Mouse (Mus musculus) midbrain, postnatal 0 days (tissue): ENCODE results near the gene Gata3. TPM values are rescaled to one million over a fixed set of nuclear protein-coding genes. Genes with fewer than 3 reads are reported as not detected.

Experiments used
- ATAC-seq: fragments of 200-750 bp; cut with Nextera tagmentation; 2 replicates; pipeline ENCODE4 v1.8.0; 2017; ENCODE audit warnings: moderate number of reproducible peaks, mild to moderate bottlenecking, moderate TSS enrichment, moderate library complexity; ENCODE audit not compliant: low FRiP score
- DNase-seq: peaks from one replicate; pipeline ENCODE4 v3.0.0-alpha.2; 2015; ENCODE audit warnings: low spot score
- H3K27ac ChIP-seq: fragments of 300-500 bp; sonication (generic); 2 replicates; pipeline ENCODE4 v1.5.1; 2014; ENCODE audit warnings: low read depth, mild to moderate bottlenecking, low read length, mixed read lengths
- H3K27me3 ChIP-seq: fragments of 300-500 bp; sonication (generic); 2 replicates; pipeline ENCODE4 v1.6.1; 2014; ENCODE audit warnings: low read length, control low read depth, mixed read lengths; ENCODE audit not compliant: insufficient read depth
- H3K36me3 ChIP-seq: fragments of 300-500 bp; sonication (generic); 2 replicates; pipeline ENCODE4 v1.6.1; 2014; ENCODE audit warnings: low read length, control low read depth, mixed read lengths; ENCODE audit not compliant: insufficient read depth
- H3K4me1 ChIP-seq: fragments of 300-500 bp; sonication (generic); 2 replicates; pipeline ENCODE4 v1.6.1; 2014; ENCODE audit warnings: mild to moderate bottlenecking, control low read depth, antibody characterized with exemption, low read length, mixed read lengths; ENCODE audit not compliant: insufficient read depth
- H3K4me2 ChIP-seq: fragments of 300-500 bp; sonication (generic); 2 replicates; pipeline ENCODE4 v1.6.1; 2014; ENCODE audit warnings: low read depth, mild to moderate bottlenecking, low read length, mixed read lengths; ENCODE audit not compliant: poor library complexity, severe bottlenecking
- H3K4me3 ChIP-seq: fragments of 300-500 bp; sonication (generic); 2 replicates; pipeline ENCODE4 v1.5.1; 2014; ENCODE audit warnings: low read depth, mild to moderate bottlenecking, low read length, moderate library complexity
- H3K9ac ChIP-seq: fragments of 300-500 bp; sonication (generic); replicated peaks from 2 replicates; pipeline ENCODE4 v1.6.1; 2014; ENCODE audit warnings: mild to moderate bottlenecking, low read length, moderate library complexity, mixed read lengths; ENCODE audit not compliant: poor library complexity, severe bottlenecking
- H3K9me3 ChIP-seq: fragments of 300-500 bp; sonication (generic); 2 replicates; pipeline ENCODE4 v1.6.1; 2016; ENCODE audit warnings: low read length, control low read depth
- CTCF ChIP-seq: IDR thresholded peaks from 2 replicates; pipeline ENCODE4 v1.5.1; 2016; ENCODE audit warnings: antibody characterized with exemption, mild to moderate bottlenecking
- WGBS: fragments of 180-500 bp; shearing (Covaris S2); extraction: QIAGEN DNeasy Blood & Tissue Kit; methylation state at CpG from one replicate; pipeline ENCODE4 v1.1.7; 2014; 5-methylcytosine and 5-hydroxymethylcytosine counted together
- polyA plus RNA-seq: library from polyadenylated mRNA; unstranded; fragments of >200 nt; fragmentation: Nextera tagmentation; extraction: Ambion mirVana; gene quantifications from 2 replicates; pipeline ENCODE4 v1.2.1, GENCODE M21; 2015
- total RNA-seq: library from RNA; depleted of rRNA; stranded (reverse); fragments of >200 nt; gene quantifications from 2 replicates; pipeline ENCODE4 v1.2.3, GENCODE M21; 2014

Gene Gata3
- total and polyA plus RNA-seq, 2 experiments from 2014 or later = 13.3 to 88.9 TPM

DNA sequence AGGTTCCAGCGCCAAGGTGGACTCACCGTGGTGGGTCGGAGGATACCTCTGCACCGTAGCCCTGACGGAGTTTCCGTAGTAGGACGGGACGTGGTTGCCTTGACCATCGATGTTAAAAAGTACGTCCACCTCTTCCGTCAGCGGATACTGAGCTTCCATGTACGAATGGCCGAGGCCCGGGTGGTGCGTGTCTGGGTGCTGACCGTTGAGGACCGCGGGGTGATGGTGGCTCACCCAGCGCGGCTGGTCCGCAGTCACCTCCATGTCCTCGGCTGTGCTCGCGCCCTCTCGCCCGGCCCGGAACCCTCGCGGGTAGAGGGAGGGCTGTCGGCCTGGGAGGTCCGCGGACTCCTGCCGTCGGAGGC, 12.5 kb downstream of the Gata3 start:
- Histone ChIP-seq H3K4me2 (peak overlapping the region; percentile 71), H3K4me1 (no peaks in the 10 kb centered on the region), H3K9ac (peak overlapping the region; percentile 63), H3K27me3 (peaks cover 44% of the 10 kb centered on the region), H3K9me3 (no peaks in the 10 kb centered on the region), H3K36me3 (no peaks in the 10 kb centered on the region), H3K4me3 (peak overlapping the region; percentile 43), H3K27ac (peak overlapping the region; percentile 71)
- TF ChIP-seq CTCF = no peak
- DNase-seq = no peak
- no peak for ATAC-seq
- WGBS = under 1% methylated on average over 35 of the region's 35 CpGs

DNA sequence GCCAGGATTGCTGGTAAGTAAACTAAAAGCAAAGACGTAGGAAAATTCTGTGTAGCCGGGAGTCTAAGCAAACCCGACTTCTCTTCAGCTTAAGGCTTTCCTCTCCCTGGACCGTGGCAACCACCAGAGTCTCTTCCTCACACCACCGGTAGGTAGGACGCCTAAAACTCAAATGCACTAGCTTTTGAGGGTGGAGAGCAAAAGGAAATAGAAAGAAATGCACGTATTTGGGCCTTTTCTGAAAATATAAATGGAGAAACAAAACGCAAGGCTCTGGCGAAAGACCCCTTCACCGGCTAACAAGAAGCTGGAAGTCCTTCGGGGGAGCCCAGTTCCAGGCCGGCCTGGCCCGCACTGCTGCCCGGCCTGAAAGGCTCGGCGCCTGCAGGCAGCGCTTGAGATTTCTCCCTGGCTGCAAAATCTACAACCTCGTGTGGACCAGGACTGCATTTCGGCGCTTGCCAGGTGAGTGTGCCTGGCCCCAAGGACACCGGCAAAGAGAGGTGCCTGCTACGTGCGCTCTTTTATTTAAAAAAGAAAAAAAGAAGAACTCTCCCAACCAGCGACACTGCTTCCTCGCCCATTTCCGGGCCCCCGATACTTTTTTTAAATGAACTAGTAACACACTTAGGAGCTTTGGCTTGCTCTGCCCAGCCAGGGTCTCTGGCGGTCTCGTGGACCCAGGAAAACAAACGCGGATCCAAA, 13.1 kb downstream of the Gata3 start:
- Histone ChIP-seq H3K9ac (peak overlapping the region; percentile 63), H3K27ac (peak overlapping the region; percentile 71), H3K4me3 (peak overlapping the region; percentile 43), H3K4me2 (peak overlapping the region; percentile 71), H3K27me3 (peaks cover 47% of the 10 kb centered on the region), H3K4me1 (no peaks in the 10 kb centered on the region), H3K9me3 (no peaks in the 10 kb centered on the region), H3K36me3 (no peaks in the 10 kb centered on the region)
- no peak for TF ChIP-seq CTCF
- no peak for DNase-seq
- no peak for ATAC-seq
- 2% methylated on average over 31 of the region's 31 CpGs for WGBS

DNA sequence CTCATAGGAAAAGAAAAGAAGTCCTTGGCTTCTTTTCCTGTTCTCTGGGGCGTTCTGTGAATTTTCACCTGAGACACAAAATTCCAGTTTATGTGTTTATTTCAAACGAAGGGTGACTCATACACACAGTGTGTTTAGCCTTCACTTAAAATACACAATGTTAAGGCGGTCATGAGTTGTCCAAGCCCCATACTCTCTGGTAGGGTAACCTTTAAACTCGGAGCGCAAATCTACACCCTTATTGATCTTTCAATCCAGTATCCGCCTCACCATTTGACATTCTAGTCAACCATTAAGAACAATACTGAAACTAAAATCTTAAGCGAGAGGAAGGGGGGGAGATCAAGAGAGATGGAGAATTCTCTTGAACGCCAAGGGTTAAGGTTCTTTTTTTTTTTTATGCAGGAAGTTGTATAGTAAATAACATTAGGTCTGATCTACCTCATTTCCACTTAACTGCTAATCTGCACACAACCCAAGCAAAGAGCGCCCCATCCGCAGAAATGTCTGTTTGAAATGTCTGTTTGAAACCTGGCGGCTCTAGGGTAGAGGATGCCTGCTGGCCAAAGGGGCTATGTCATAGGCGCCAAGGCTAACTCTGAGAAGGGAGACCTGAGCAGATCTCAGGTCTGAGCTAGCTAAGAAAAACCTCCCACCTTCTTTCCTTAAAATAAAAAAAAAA, 14.0 kb downstream of the Gata3 start:
- ATAC-seq (no peak), DNase-seq (no peak)
- Histone ChIP-seq H3K4me2 (peak overlapping the region; percentile 71), H3K9me3 (no peaks in the 10 kb centered on the region), H3K4me3 (peak overlapping the region; percentile 43), H3K9ac (peak overlapping the region; percentile 63), H3K27me3 (peaks cover 47% of the 10 kb centered on the region), H3K27ac (peak overlapping the region; percentile 71), H3K36me3 (no peaks in the 10 kb centered on the region), H3K4me1 (no peaks in the 10 kb centered on the region)
- TF ChIP-seq CTCF = no peak
- WGBS = 11% methylated on average over 12 of the region's 12 CpGs

DNA sequence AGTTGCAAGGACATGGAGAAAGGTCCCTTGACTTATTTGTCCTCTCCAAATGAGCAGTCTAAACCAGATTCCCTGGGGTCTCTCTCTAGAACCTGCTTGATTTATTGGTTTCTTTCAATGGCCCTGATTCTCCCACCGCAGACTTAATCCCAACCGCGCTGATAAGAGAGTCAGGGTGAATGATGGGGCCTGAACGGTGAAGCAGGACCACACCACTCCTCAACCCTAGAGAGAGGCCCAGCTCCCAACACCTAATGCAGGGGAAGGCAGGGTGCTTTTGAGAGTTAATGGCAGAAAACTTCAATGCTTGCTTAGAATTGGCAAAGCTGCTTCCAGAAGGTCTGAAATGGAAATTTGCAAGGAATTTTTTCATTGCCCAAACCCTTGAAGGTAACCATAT, 14.6 kb downstream of the Gata3 start:
- Histone ChIP-seq H3K4me3 (peak overlapping the region; percentile 43), H3K9ac (peak overlapping the region; percentile 63)
- WGBS = 5% methylated on average over 4 of the region's 4 CpGs

DNA sequence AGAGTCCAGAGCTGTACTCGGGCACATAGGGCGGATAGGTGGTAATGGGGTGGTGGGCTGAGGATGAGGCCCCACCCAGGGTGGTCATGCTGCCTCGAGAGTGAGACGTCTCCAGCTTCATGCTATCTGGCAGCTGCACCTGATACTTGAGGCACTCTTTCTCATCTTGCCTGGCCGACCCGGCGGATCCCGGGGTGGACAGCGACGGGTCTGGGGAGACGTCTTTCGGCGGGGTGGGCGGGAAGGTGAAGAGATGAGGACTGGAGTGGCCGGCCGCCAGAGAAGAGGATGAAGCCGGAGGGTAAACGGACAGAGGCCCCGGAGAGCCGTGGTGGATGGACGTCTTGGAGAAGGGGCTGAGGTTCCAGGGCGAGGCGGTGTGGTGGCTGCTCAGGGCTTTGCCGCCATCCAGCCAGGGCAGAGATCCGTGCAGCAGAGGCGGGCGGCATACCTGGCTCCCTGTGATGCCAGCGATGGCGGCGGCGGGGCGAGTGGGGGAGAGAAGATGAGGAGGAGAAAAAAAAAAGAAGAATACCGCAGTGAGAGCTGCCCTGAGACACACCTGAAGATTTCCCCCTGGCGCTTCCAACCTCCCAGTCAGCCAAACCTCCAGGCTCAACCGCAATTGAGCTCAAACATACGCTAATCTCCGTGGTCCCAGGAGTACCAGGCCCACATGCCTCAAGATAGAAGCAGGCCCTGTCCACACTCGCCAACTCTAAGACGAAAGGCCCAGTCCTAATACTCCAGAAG, 15.2 kb downstream of the Gata3 start:
- peak overlapping the region; percentile 43 for H3K4me3 ChIP-seq
- DNase-seq (no peak), ATAC-seq (no peak)
- H3K4me1 ChIP-seq = no peaks in the 10 kb centered on the region
- H3K36me3 ChIP-seq = no peaks in the 10 kb centered on the region
- peaks cover 47% of the 10 kb centered on the region for H3K27me3 ChIP-seq
- 10% methylated on average over 39 of the region's 39 CpGs for WGBS
- TF ChIP-seq CTCF = no peak
- H3K9me3 ChIP-seq = no peaks in the 10 kb centered on the region
- peak overlapping the region; percentile 71 for H3K27ac ChIP-seq
- peak overlapping the region; percentile 71 for H3K4me2 ChIP-seq
- H3K9ac ChIP-seq = peak overlapping the region; percentile 63

More for the DNA sequence above, 14.6 kb downstream of the Gata3 start:
- TF ChIP-seq CTCF = no peak
- no peak for ATAC-seq
- Histone ChIP-seq H3K9me3 (no peaks in the 10 kb centered on the region), H3K27me3 (peaks cover 47% of the 10 kb centered on the region), H3K27ac (peak overlapping the region; percentile 71), H3K36me3 (no peaks in the 10 kb centered on the region), H3K4me1 (no peaks in the 10 kb centered on the region), H3K4me2 (peak overlapping the region; percentile 71)
- DNase-seq = no peak
